24 mouse cellular contexts compared by ENCODE assay signal in the genomic region with DNA sequence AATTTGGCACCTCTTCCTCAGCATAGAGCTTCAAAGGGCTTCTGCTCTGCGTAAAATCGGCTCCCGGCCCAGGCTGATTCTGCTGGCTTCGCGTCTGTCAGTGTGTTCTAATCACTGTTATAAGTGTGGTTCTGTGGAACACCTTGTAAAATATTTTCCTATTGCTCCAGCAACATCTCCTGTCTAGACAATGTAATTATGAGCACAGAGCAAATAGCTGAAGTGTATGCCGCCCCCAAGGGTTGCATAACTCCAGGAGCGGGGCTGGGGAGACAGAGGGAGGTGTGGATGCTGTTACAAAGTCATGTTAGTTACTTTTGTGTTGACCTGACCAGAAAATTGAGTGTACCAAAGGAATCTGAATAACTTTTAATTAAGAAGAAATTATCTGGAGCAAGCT.
"Had no signal": no experiment of that assay in that cellular context is flagged by ENCODE, and none has a peak within 500 bp of the region (broad histone marks: within the 10 kb centered on the region; RNA-seq: fewer than 3 reads in every experiment).

No protein-coding gene starts in this region.

- H3K4me3 ChIP-seq: gastrocnemius, adult 2 months; heart, embryonic 10.5 days; heart, embryonic 12.5 days; hindbrain, embryonic 10.5 days; hindbrain, embryonic 12.5 days; intestine, embryonic 15.5 days; layer of hippocampus, adult 2 months; limb, embryonic 13.5 days; limb, embryonic 15.5 days had no signal

- ATAC-seq: hindbrain, embryonic 16.5 days; inflammation-experienced regulatory T-cells, adult 6 months; intestine, embryonic 15.5 days; intestine, postnatal 0 days had no signal

- H3K27ac ChIP-seq: gastrocnemius, adult 2 months; heart, embryonic 10.5 days; hindbrain, embryonic 10.5 days; hindbrain, embryonic 12.5 days; hindbrain, embryonic 14.5 days; intestine, embryonic 15.5 days; layer of hippocampus, adult 2 months; limb, embryonic 13.5 days; limb, embryonic 15.5 days had no signal

- H3K36me3 ChIP-seq: heart, embryonic 10.5 days; heart, embryonic 12.5 days; hindbrain, embryonic 10.5 days; hindbrain, embryonic 12.5 days; intestine, embryonic 15.5 days; limb, embryonic 13.5 days; limb, embryonic 15.5 days had no signal

- H3K9me3 ChIP-seq: heart, embryonic 10.5 days; heart, embryonic 12.5 days; hindbrain, embryonic 10.5 days; hindbrain, embryonic 12.5 days; intestine, embryonic 15.5 days; limb, embryonic 13.5 days; limb, embryonic 15.5 days had no signal

- H3K4me1 ChIP-seq: heart, embryonic 10.5 days; heart, embryonic 12.5 days; hindbrain, embryonic 10.5 days; hindbrain, embryonic 12.5 days; intestine, embryonic 15.5 days; limb, embryonic 15.5 days had no signal

- H3K27me3 ChIP-seq: heart, embryonic 12.5 days; hindbrain, embryonic 12.5 days; intestine, embryonic 15.5 days; limb, embryonic 13.5 days; limb, embryonic 15.5 days had no signal

- H3K4me2 ChIP-seq: heart, embryonic 12.5 days; hindbrain, embryonic 12.5 days; hindbrain, embryonic 14.5 days; intestine, embryonic 15.5 days; limb, embryonic 13.5 days; limb, embryonic 15.5 days had no signal

- DNase-seq: gastrocnemius, adult 2 months; gastrocnemius, postnatal 10 days; gastrocnemius, postnatal 25 days; heart, adult 18-20 months; heart, postnatal 10 days; heart, postnatal 4 days; kidney, adult 18-20 months; kidney, adult 8-10 months; kidney, postnatal 10 days; kidney, postnatal 25 days; kidney, postnatal 4 days; left cerebral cortex, postnatal 4 days had no signal

- H3K9ac ChIP-seq: heart, embryonic 12.5 days; hindbrain, embryonic 12.5 days; hindbrain, embryonic 14.5 days; intestine, embryonic 15.5 days; limb, embryonic 13.5 days; limb, embryonic 15.5 days had no signal
